Comparison of ENCODE assay signal across 10 mouse cellular contexts in the genomic region with DNA sequence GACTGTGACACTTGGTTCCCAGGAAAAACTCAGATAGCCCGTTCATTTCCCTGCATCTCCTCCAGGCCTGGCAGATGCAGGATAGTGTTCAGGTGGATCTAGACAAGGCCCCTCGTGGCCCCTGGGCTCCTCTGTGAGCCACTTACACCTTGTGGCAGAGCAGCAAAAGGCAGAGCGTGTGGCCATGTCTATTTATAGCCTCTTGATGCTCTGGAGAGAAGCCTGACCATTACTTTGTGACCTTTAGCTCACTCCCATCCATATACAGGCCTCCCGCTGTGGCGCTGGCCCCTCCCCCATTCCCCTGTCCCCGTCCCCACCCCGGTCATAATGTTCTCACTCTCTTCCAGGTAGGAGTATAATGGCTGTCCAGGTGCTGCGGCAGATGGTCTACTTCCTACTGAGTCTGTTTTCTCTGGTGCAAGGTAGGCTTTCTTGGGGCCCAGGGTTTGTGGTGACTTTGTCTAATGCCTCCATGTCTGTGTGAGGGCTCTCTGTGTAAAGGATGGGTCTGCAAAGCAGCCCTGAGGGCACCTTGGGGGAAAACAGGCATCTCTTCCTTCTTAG. TPM values are rescaled to one million over a fixed set of nuclear protein-coding genes. Genes with fewer than 3 reads are reported as not detected.
DNase-seq lines count a peak whose midpoint lies in the region; ATAC-seq lines count a peak whose summit lies in the region.
"Had no signal": no experiment of that assay in that cellular context is flagged by ENCODE, and none has a peak within 500 bp of the region (broad histone marks: within the 10 kb centered on the region; RNA-seq: fewer than 3 reads in every experiment).

No protein-coding gene starts in this region.

- peaks cover 21% of the 10 kb centered on the region for H3K4me1 ChIP-seq in kidney, embryonic 14.5 days (ENCODE audit: control insufficient read depth, insufficient read depth, low read length)
- H3K4me1 ChIP-seq in forebrain, embryonic 15.5 days, result peaks cover 52% of the 10 kb centered on the region
- peaks cover 54% of the 10 kb centered on the region for H3K4me1 ChIP-seq in liver, embryonic 12.5 days

- no peak overlapping the region for H3K4me2 ChIP-seq in kidney, embryonic 14.5 days (replicated peaks; ENCODE audit: low read depth, low read length)
- H3K4me2 ChIP-seq in forebrain, embryonic 15.5 days (replicated peaks), result no peak overlapping the region
- peak overlapping the region; percentile 29; the same call in 1 of the 2 replicates for H3K4me2 ChIP-seq in liver, embryonic 12.5 days
- H3K4me2 ChIP-seq: limb, embryonic 12.5 days had no signal

- H3K36me3 ChIP-seq in kidney, embryonic 14.5 days (ENCODE audit: control insufficient read depth, insufficient read depth, low read length), result no peaks in the 10 kb centered on the region
- peaks cover 44% of the 10 kb centered on the region for H3K36me3 ChIP-seq in forebrain, embryonic 15.5 days
- peaks cover 78% of the 10 kb centered on the region for H3K36me3 ChIP-seq in liver, embryonic 12.5 days
- H3K36me3 ChIP-seq: limb, embryonic 12.5 days had no signal

- no peak for DNase-seq in kidney, postnatal 10 days
- peak; percentile 43 for DNase-seq in ZHBTc4 (ENCODE audit: low read depth, low spot score)
- no peak for DNase-seq in left cerebral cortex, postnatal 36 days (ENCODE audit: low spot score in 2 of 2)
- no peak for DNase-seq in gastrocnemius, postnatal 4 days (ENCODE audit: low spot score in 2 of 2)
- DNase-seq in layer of hippocampus, adult 11-12 months (ENCODE audit: low spot score), result no peak

- no peaks in the 10 kb centered on the region for H3K9me3 ChIP-seq in kidney, embryonic 14.5 days (ENCODE audit: control insufficient read depth, low read length)
- H3K9me3 ChIP-seq in forebrain, embryonic 15.5 days, result no peaks in the 10 kb centered on the region
- no peaks in the 10 kb centered on the region for H3K9me3 ChIP-seq in liver, embryonic 12.5 days (replicated peaks)
- H3K9me3 ChIP-seq: limb, embryonic 12.5 days had no signal

- H3K27me3 ChIP-seq in kidney, embryonic 14.5 days (ENCODE audit: control insufficient read depth, insufficient read depth, low read length), result no peaks in the 10 kb centered on the region
- no peaks in the 10 kb centered on the region for H3K27me3 ChIP-seq in forebrain, embryonic 15.5 days
- H3K27me3 ChIP-seq in liver, embryonic 12.5 days (replicated peaks), result no peaks in the 10 kb centered on the region
- H3K27me3 ChIP-seq: limb, embryonic 12.5 days had no signal

- no peak overlapping the region for H3K27ac ChIP-seq in kidney, embryonic 14.5 days (ENCODE audit: low read depth, low read length)
- peak overlapping the region; percentile 44; the same call in 1 of the 2 replicates for H3K27ac ChIP-seq in forebrain, embryonic 15.5 days (replicated peaks)
- H3K27ac ChIP-seq in liver, embryonic 12.5 days, result peak overlapping the region; percentile 66
- H3K27ac ChIP-seq: limb, embryonic 12.5 days had no signal

- no peak overlapping the region for H3K9ac ChIP-seq in kidney, embryonic 14.5 days (ENCODE audit: low read depth, low read length)
- no peak overlapping the region for H3K9ac ChIP-seq in forebrain, embryonic 15.5 days (replicated peaks)
- peak overlapping the region; percentile 33; the same call in 1 of the 2 replicates for H3K9ac ChIP-seq in liver, embryonic 12.5 days
- H3K9ac ChIP-seq: limb, embryonic 12.5 days had no signal

- 37% methylated on average over 8 of the region's 8 CpGs for WGBS in kidney, embryonic 14.5 days
- WGBS in forebrain, embryonic 15.5 days, result 66% methylated on average over 8 of the region's 8 CpGs
- 52% methylated on average over 8 of the region's 8 CpGs for whole genome bisulfite sequencing in liver, embryonic 12.5 days (ENCODE audit: insufficient replicate concordance)

- intact Hi-C loops in left cerebral cortex, postnatal 36 days (cut with DNase I), result no loop called here

- no peak overlapping the region for H3K4me3 ChIP-seq in kidney, embryonic 14.5 days (ENCODE audit: low read length)
- no peak overlapping the region for H3K4me3 ChIP-seq in forebrain, embryonic 15.5 days
- no peak overlapping the region for H3K4me3 ChIP-seq in liver, embryonic 12.5 days
- H3K4me3 ChIP-seq: limb, embryonic 12.5 days had no signal

- 0 out of 2 replicates have a peak, but pooled peaks have one; percentile 24 for ATAC-seq in kidney, embryonic 14.5 days (ENCODE audit: low FRiP score, low TSS enrichment)
- peak; percentile 2; the same call in 1 of the 2 replicates for ATAC-seq in forebrain, embryonic 15.5 days (replicated peaks)
- ATAC-seq in liver, embryonic 12.5 days, result no peak; the same call in 1 of the 2 replicates

RNA-seq across cellular contexts. Expression of a gene that starts 15.3 kb away (rescaled TPM):
- polyA plus RNA-seq in kidney, embryonic 14.5 days (2014; fragmentation: Nextera tagmentation; extraction: Ambion mirVana), result 2.9 and 3.8 TPM in 2 replicates
- polyA plus RNA-seq in forebrain, embryonic 15.5 days (2015; fragmentation: Nextera tagmentation; extraction: Ambion mirVana), result 1.0 and 1.2 TPM in 2 replicates
- polyA plus RNA-seq in liver, embryonic 12.5 days (2016; fragmentation: Nextera tagmentation; extraction: Ambion mirVana), result 7.9 and 8.7 TPM in 2 replicates
- under 1 TPM in 1 of 2 experiments, not detected in 1; 0.29 TPM for total RNA-seq in left cerebral cortex, postnatal 36 days (2021)
- 1 to 10 TPM in 1 of 2 experiments, under 1 TPM in 1; 0.96 to 1.4 TPM for total RNA-seq in gastrocnemius, postnatal 4 days (2021)

RNA-seq across cellular contexts. Expression of a gene that starts 27.6 kb away (rescaled TPM):
- 15.5 and 31.3 TPM in 2 replicates for polyA plus RNA-seq in kidney, embryonic 14.5 days (2014; fragmentation: Nextera tagmentation; extraction: Ambion mirVana)
- 135 and 140 TPM in 2 replicates for polyA plus RNA-seq in forebrain, embryonic 15.5 days (2015; fragmentation: Nextera tagmentation; extraction: Ambion mirVana)
- 78.5 and 80.9 TPM in 2 replicates for polyA plus RNA-seq in liver, embryonic 12.5 days (2016; fragmentation: Nextera tagmentation; extraction: Ambion mirVana)
- total RNA-seq in left cerebral cortex, postnatal 36 days (2021), result 10 to 100 TPM; 73.3 to 74.2 TPM
- 10 to 100 TPM in 1 of 2 experiments, 1 to 10 TPM in 1; 9.6 to 10.0 TPM for total RNA-seq in gastrocnemius, postnatal 4 days (2021)

RNA-seq across cellular contexts. Expression of a gene that starts 52.7 kb away (rescaled TPM):
- polyA plus RNA-seq in kidney, embryonic 14.5 days (2014; fragmentation: Nextera tagmentation; extraction: Ambion mirVana), result not detected in 2 replicates
- polyA plus RNA-seq in forebrain, embryonic 15.5 days (2015; fragmentation: Nextera tagmentation; extraction: Ambion mirVana), result 0.96 and 1.4 TPM in 2 replicates
- polyA plus RNA-seq in liver, embryonic 12.5 days (2016; fragmentation: Nextera tagmentation; extraction: Ambion mirVana), result 0.14 and 0.37 TPM in 2 replicates
- total RNA-seq in left cerebral cortex, postnatal 36 days (2021), result under 1 TPM; 0.68 to 0.99 TPM
- not detected for total RNA-seq in gastrocnemius, postnatal 4 days (2021)
- total RNA-seq: heart, postnatal 10 days had no signal
- polyA plus RNA-seq: limb, embryonic 12.5 days had no signal
